Mouse (Mus musculus) mammary gland, adult 2 months (tissue): ENCODE measurements around the gene Bpifa6. TPM values are rescaled to one million over a fixed set of nuclear protein-coding genes. Genes with fewer than 3 reads are reported as not detected.

ENCODE experiments used
- polyA plus RNA-seq: library from polyadenylated mRNA; depleted of rRNA; stranded (reverse); fragments of >200 nt; gene quantifications from 2 replicates; pipeline ENCODE4 v1.2.3, GENCODE M21; 2012; ENCODE audit warnings: low replicate concordance; rRNA removed

Bpifa6 gene
- polyA plus RNA-seq, result not detected in 2 replicates

GRCm38 (mm10) chr2:153974582-153974981 lies at the start of gene Bpifa6:
Gene Bpifa6 (plus strand): TSS chr2:153974945.

GRCm38 (mm10) chr2:153937843-153938242 lies 36.9 kb upstream of the Bpifa6 start, which contains the start of gene Bpifb4:
Gene Bpifb4 (plus strand): TSS chr2:153938212.

GRCm38 (mm10) chr2:154007965-154008364 lies 33.2 kb downstream of the Bpifa6 start, which contains the start of gene Bpifa2:
Gene Bpifa2 (plus strand): TSS chr2:154008265.

Other genes starting within 250 kb of the Bpifa6 start
- 6.0 and 12.2 TPM in 2 replicates for gene Mapre1, start 233.7 kb upstream of the Bpifa6 start, polyA plus RNA-seq
- gene Efcab8, start 195.0 kb upstream of the Bpifa6 start, polyA plus RNA-seq, result 1.4 and 1.5 TPM in 2 replicates
- not detected in 2 replicates for gene Sun5, start 103.9 kb upstream of the Bpifa6 start, polyA plus RNA-seq
- 2.2 and 4.9 TPM in 2 replicates for gene Bpifb2, start 99.9 kb upstream of the Bpifa6 start, polyA plus RNA-seq
- gene Bpifb6, start 74.6 kb upstream of the Bpifa6 start, polyA plus RNA-seq, result 0.31 and 0.83 TPM in 2 replicates
- 1.7 and 2.3 TPM in 2 replicates for gene Bpifb3, start 56.7 kb upstream of the Bpifa6 start, polyA plus RNA-seq
- gene Bpifb4, start 36.7 kb upstream of the Bpifa6 start, polyA plus RNA-seq, result not detected in 2 replicates
- gene Bpifa2, start 33.3 kb downstream of the Bpifa6 start, polyA plus RNA-seq, result not detected in 2 replicates
- gene Bpifa3, start 155.4 kb downstream of the Bpifa6 start, polyA plus RNA-seq, result not detected in 2 replicates
- gene Bpifa1, start 167.9 kb downstream of the Bpifa6 start, polyA plus RNA-seq, result 0.42 TPM in 1 of 2 replicates, not detected in the other
- gene Bpifa5, start 187.7 kb downstream of the Bpifa6 start, polyA plus RNA-seq, result not detected in 2 replicates
- gene Bpifb1, start 215.9 kb downstream of the Bpifa6 start, polyA plus RNA-seq, result not detected in 2 replicates
- gene Bpifb5, start 248.8 kb downstream of the Bpifa6 start, polyA plus RNA-seq, result 1.8 and 2.5 TPM in 2 replicates